Mouse (Mus musculus) liver, embryonic 13.5 days (tissue): ENCODE data around the gene Ssbp3. TPM values are rescaled to one million over a fixed set of nuclear protein-coding genes. Genes with fewer than 3 reads are reported as not detected.

ENCODE experiments used
- ATAC-seq: fragments of 200-750 bp; cut with Nextera tagmentation; 2 replicates; pipeline ENCODE4 v1.8.0; 2017; ENCODE audit warnings: low read depth, mild to moderate bottlenecking, moderate number of reproducible peaks, moderate library complexity
- DNase-seq: peaks from one replicate; pipeline ENCODE4 v3.0.0; 2022
- H3K27ac ChIP-seq: fragments of 300-500 bp; sonication (generic); 2 replicates; pipeline ENCODE4 v1.5.1; 2015; ENCODE audit warnings: moderate library complexity, mild to moderate bottlenecking, inconsistent platforms
- H3K27me3 ChIP-seq: fragments of 300-500 bp; sonication (generic); 2 replicates; pipeline ENCODE4 v1.6.1; 2015; ENCODE audit warnings: mild to moderate bottlenecking, inconsistent platforms
- H3K36me3 ChIP-seq: fragments of 300-500 bp; sonication (generic); 2 replicates; pipeline ENCODE4 v1.6.1; 2015; ENCODE audit warnings: mild to moderate bottlenecking, inconsistent platforms
- H3K4me1 ChIP-seq: fragments of 300-500 bp; sonication (generic); replicated peaks from 2 replicates; pipeline ENCODE4 v1.6.1; 2015; ENCODE audit warnings: inconsistent platforms
- H3K4me2 ChIP-seq: fragments of 300-500 bp; sonication (generic); 2 replicates; pipeline ENCODE4 v1.6.1; 2015; ENCODE audit warnings: inconsistent platforms, mild to moderate bottlenecking, moderate library complexity
- H3K4me3 ChIP-seq: fragments of 300-500 bp; sonication (generic); replicated peaks from 2 replicates; pipeline ENCODE4 v1.5.1; 2015; ENCODE audit warnings: mild to moderate bottlenecking, inconsistent platforms
- H3K9ac ChIP-seq: fragments of 300-500 bp; sonication (generic); 2 replicates; pipeline ENCODE4 v1.6.1; 2015; ENCODE audit warnings: mild to moderate bottlenecking, inconsistent platforms
- H3K9me3 ChIP-seq: fragments of 300-500 bp; sonication (generic); replicated peaks from 2 replicates; pipeline ENCODE4 v1.6.1; 2016; ENCODE audit warnings: inconsistent platforms
- WGBS: fragments of 180-500 bp; shearing (Covaris S2); methylation state at CpG from one replicate; pipeline ENCODE4 v1.1.7; 2015; ENCODE audit not compliant: insufficient replicate concordance; 5-methylcytosine and 5-hydroxymethylcytosine counted together
- polyA plus RNA-seq: library from polyadenylated mRNA; unstranded; fragments of >200 nt; fragmentation: Nextera tagmentation; extraction: Ambion mirVana; gene quantifications from 2 replicates; pipeline ENCODE4 v1.2.1, GENCODE M21; 2015

Ssbp3 gene
- polyA plus RNA-seq, 1 experiment from 2014 or later: 55.5 TPM

- Histone ChIP-seq H3K27ac (peak overlapping the region; percentile 98), H3K4me2 (peak overlapping the region; percentile 99), H3K9me3 (no peaks in the 10 kb centered on the region), H3K27me3 (no peaks in the 10 kb centered on the region), H3K4me3 (peak overlapping the region; percentile 100), H3K9ac (peak overlapping the region; percentile 71), H3K36me3 (peaks cover 2% of the 10 kb centered on the region), H3K4me1 (peaks cover 46% of the 10 kb centered on the region)
- DNase-seq (peak; percentile 22), ATAC-seq (no peak; the same call in 1 of the 2 replicates)
- 8% methylated on average over 17 of the region's 17 CpGs for WGBS
Observed at GRCm38 (mm10) chr4:106907701-106908425, 2.6 kb upstream of the Ssbp3 start.

- peak; percentile 52 for ATAC-seq
- DNase-seq: peak; percentile 89
- Histone ChIP-seq H3K4me3 (peak overlapping the region; percentile 100), H3K4me2 (peak overlapping the region; percentile 99), H3K9ac (peak overlapping the region; percentile 71), H3K36me3 (peaks cover 7% of the 10 kb centered on the region), H3K4me1 (peaks cover 47% of the 10 kb centered on the region), H3K9me3 (no peaks in the 10 kb centered on the region), H3K27me3 (no peaks in the 10 kb centered on the region), H3K27ac (peak overlapping the region; percentile 98)
- WGBS: 6% methylated on average over 3 of the region's 3 CpGs
Observed at GRCm38 (mm10) chr4:106908426-106908809, 2.1 kb upstream of the Ssbp3 start.

GRCm38 (mm10) chr4:106908950-106909751 lies 1.4 kb upstream of the Ssbp3 start:
- H3K27ac ChIP-seq: peak overlapping the region; percentile 98
- no peaks in the 10 kb centered on the region for H3K27me3 ChIP-seq
- peak overlapping the region; percentile 100 for H3K4me3 ChIP-seq
- 6% methylated on average over 10 of the region's 10 CpGs for WGBS
- peak overlapping the region; percentile 71 for H3K9ac ChIP-seq
- peak overlapping the region; percentile 99 for H3K4me2 ChIP-seq
- ATAC-seq: peak; percentile 26
- H3K4me1 ChIP-seq: peaks cover 55% of the 10 kb centered on the region
- H3K9me3 ChIP-seq: no peaks in the 10 kb centered on the region
- peaks cover 15% of the 10 kb centered on the region for H3K36me3 ChIP-seq
- peak; percentile 49 for DNase-seq

- Histone ChIP-seq H3K36me3 (peaks cover 21% of the 10 kb centered on the region), H3K27me3 (no peaks in the 10 kb centered on the region), H3K27ac (peak overlapping the region; percentile 98), H3K4me3 (peak overlapping the region; percentile 100), H3K4me2 (peak overlapping the region; percentile 99), H3K9ac (peak overlapping the region; percentile 71), H3K4me1 (peaks cover 61% of the 10 kb centered on the region), H3K9me3 (no peaks in the 10 kb centered on the region)
- DNase-seq (no peak), ATAC-seq (no peak)
- WGBS: 2% methylated on average over 6 of the region's 6 CpGs
Observed at GRCm38 (mm10) chr4:106909797-106910196, 704 bp upstream of the Ssbp3 start.

DNA sequence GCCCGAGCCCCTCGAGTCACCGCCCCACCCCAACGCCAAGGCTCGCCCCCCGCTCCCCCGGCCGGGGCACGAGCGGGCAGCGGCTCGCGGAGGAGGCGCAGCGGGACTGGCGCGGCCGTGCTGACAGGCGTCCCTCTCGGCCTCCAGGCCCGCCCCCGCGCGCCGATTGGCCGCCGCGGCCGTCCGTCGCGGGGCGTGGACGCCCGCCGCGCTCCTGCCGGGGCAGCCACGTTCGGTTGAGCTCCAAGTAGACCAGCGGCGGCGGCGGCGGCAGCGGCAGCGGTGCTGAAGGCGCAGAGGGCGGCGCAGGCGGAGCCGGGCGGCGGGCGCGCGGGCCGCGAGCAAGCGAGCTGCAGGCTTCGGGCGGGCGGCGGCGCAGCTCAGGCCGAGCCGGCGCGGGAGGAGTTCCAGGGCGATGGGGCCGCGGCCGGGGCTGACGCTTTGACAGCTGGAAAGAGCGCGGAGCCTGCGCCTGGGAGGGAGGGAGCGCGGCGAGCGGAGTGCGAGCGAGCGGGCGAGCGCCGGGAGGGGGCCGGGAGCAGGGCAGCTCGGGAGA lies 823 bp downstream of the Ssbp3 start:
- H3K27ac ChIP-seq: peak overlapping the region; percentile 98
- under 1% methylated on average over 81 of the region's 89 CpGs for WGBS
- H3K4me2 ChIP-seq: peak overlapping the region; percentile 99
- H3K9ac ChIP-seq: peak overlapping the region; percentile 100
- ATAC-seq: peak; percentile 85
- H3K36me3 ChIP-seq: peaks cover 36% of the 10 kb centered on the region
- no peaks in the 10 kb centered on the region for H3K27me3 ChIP-seq
- peak; percentile 92 for DNase-seq
- peak overlapping the region; percentile 100 for H3K4me3 ChIP-seq
- peaks cover 75% of the 10 kb centered on the region for H3K4me1 ChIP-seq
- H3K9me3 ChIP-seq: no peaks in the 10 kb centered on the region

- H3K4me1 ChIP-seq: peaks cover 74% of the 10 kb centered on the region
- WGBS: under 1% methylated on average over 73 of the region's 73 CpGs
- peak overlapping the region; percentile 100 for H3K4me3 ChIP-seq
- H3K9ac ChIP-seq: peak overlapping the region; percentile 100
- H3K4me2 ChIP-seq: peak overlapping the region; percentile 99
- H3K27ac ChIP-seq: peak overlapping the region; percentile 98
- H3K27me3 ChIP-seq: no peaks in the 10 kb centered on the region
- no peak for DNase-seq
- peaks cover 44% of the 10 kb centered on the region for H3K36me3 ChIP-seq
- no peaks in the 10 kb centered on the region for H3K9me3 ChIP-seq
- peak; percentile 10 for ATAC-seq
Observed at GRCm38 (mm10) chr4:106911951-106912688, 1.6 kb downstream of the Ssbp3 start.

GRCm38 (mm10) chr4:106912689-106913041 lies 2.2 kb downstream of the Ssbp3 start:
- Histone ChIP-seq H3K36me3 (peaks cover 50% of the 10 kb centered on the region), H3K4me3 (peak overlapping the region; percentile 100), H3K4me1 (peaks cover 69% of the 10 kb centered on the region), H3K27ac (peak overlapping the region; percentile 98), H3K4me2 (peak overlapping the region; percentile 99), H3K9ac (peak overlapping the region; percentile 100), H3K9me3 (no peaks in the 10 kb centered on the region), H3K27me3 (no peaks in the 10 kb centered on the region)
- peak; percentile 40 for DNase-seq
- ATAC-seq: no peak
- 13% methylated on average over 6 of the region's 6 CpGs for WGBS

GRCm38 (mm10) chr4:106913411-106914049 lies 3.0 kb downstream of the Ssbp3 start:
- H3K4me2 ChIP-seq: peak overlapping the region; percentile 99
- H3K4me1 ChIP-seq: peaks cover 65% of the 10 kb centered on the region
- H3K27ac ChIP-seq: peak overlapping the region; percentile 98
- DNase-seq: no peak
- no peak for ATAC-seq
- no peaks in the 10 kb centered on the region for H3K27me3 ChIP-seq
- 57% methylated on average over 9 of the region's 9 CpGs for WGBS
- peak overlapping the region; percentile 100 for H3K9ac ChIP-seq
- no peaks in the 10 kb centered on the region for H3K9me3 ChIP-seq
- peak overlapping the region; percentile 100 for H3K4me3 ChIP-seq
- peaks cover 58% of the 10 kb centered on the region for H3K36me3 ChIP-seq

DNA sequence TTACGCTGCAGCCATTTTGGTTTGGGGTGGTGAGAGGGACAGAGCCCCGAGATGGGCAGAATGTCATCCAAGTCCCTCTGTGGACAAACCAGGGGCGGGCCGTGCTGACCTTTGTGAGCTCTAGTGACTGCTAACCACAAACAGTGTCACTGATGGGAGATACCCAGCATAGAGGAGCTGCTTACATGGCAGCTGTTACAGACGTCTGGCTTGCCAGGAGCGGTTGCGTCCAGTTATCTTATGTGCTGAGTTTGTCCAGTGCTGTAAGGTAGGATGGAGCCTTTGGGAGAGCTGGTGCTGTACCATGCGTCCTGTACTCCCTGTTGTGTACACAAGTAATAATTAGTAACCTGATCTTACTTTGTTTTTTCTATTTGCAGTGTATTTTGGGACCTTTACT lies 4.8 kb downstream of the Ssbp3 start:
- ATAC-seq: no peak
- no peaks in the 10 kb centered on the region for H3K9me3 ChIP-seq
- no peak overlapping the region for H3K27ac ChIP-seq
- H3K4me2 ChIP-seq: peak overlapping the region; percentile 99; the same call in 1 of the 2 replicates
- peaks cover 62% of the 10 kb centered on the region for H3K4me1 ChIP-seq
- H3K27me3 ChIP-seq: no peaks in the 10 kb centered on the region
- no peak overlapping the region for H3K4me3 ChIP-seq
- DNase-seq: no peak
- H3K36me3 ChIP-seq: peaks cover 76% of the 10 kb centered on the region
- no peak overlapping the region for H3K9ac ChIP-seq
- 67% methylated on average over 8 of the region's 8 CpGs for WGBS

- Histone ChIP-seq H3K36me3 (peaks cover 93% of the 10 kb centered on the region), H3K4me3 (no peak overlapping the region), H3K27ac (peak overlapping the region; percentile 26; the same call in 1 of the 2 replicates), H3K4me2 (no peak overlapping the region), H3K4me1 (peaks cover 80% of the 10 kb centered on the region), H3K9ac (0 out of 2 replicates have a peak overlapping the region, but pooled peaks have one; percentile 16), H3K9me3 (no peaks in the 10 kb centered on the region), H3K27me3 (no peaks in the 10 kb centered on the region)
- WGBS: 79% methylated on average over 1 of the region's 1 CpGs
- no peak for DNase-seq
- no peak for ATAC-seq
Observed at GRCm38 (mm10) chr4:106918263-106918662, 7.8 kb downstream of the Ssbp3 start.
